Mouse (Mus musculus) cerebellum, adult 2 months (tissue): ENCODE measurements at regions not wholly inside any gene's neighbourhood (a gene's known extent, or its start where the extent isn't known, plus 50 kb on each side); places are given as distances from the start of the nearest gene placed in this dataset.

Source experiments
- DNase-seq, 2 experiments: peaks; one replicate each; pipeline ENCODE4 v3.0.0; 2021
- H3K27ac ChIP-seq: fragments of 200-500 bp; 2 replicates; pipeline ENCODE4 v1.5.1; 2012; ENCODE audit warnings: low read length, control low read depth, inconsistent platforms; ENCODE audit not compliant: insufficient read depth
- H3K27me3 ChIP-seq: fragments of 200-500 bp; 2 replicates; pipeline ENCODE4 v1.6.1; 2012; ENCODE audit warnings: inconsistent platforms, mild to moderate bottlenecking, low read length, moderate library complexity; ENCODE audit not compliant: control insufficient read depth, insufficient read depth
- H3K4me1 ChIP-seq: fragments of 200-500 bp; 2 replicates; pipeline ENCODE4 v1.6.1; 2011; ENCODE audit warnings: low read length; ENCODE audit not compliant: control insufficient read depth, insufficient read depth
- H3K4me3 ChIP-seq: fragments of 200-500 bp; replicated peaks from 2 replicates; pipeline ENCODE3; 2011; ENCODE audit warnings: mild to moderate bottlenecking, low read depth, low read length, control low read depth; ENCODE audit not compliant: insufficient read depth
- CTCF ChIP-seq: fragments of 200-500 bp; IDR thresholded peaks from 2 replicates; pipeline ENCODE4 v1.5.1; 2011; ENCODE audit warnings: low read depth, mild to moderate bottlenecking, control low read depth, low read length, moderate library complexity, borderline replicate concordance; ENCODE audit not compliant: insufficient read depth
- POLR2A ChIP-seq: fragments of 200-500 bp; IDR thresholded peaks from 2 replicates; pipeline ENCODE4 v1.6.1; 2011; ENCODE audit warnings: low read length, control low read depth, borderline replicate concordance; ENCODE audit not compliant: insufficient read depth
- WGBS: fragments of 180-500 bp; shearing (Covaris S2); methylation state at CpG from one replicate; pipeline ENCODE4 v1.1.7; 2018; 5-methylcytosine and 5-hydroxymethylcytosine counted together

DNA sequence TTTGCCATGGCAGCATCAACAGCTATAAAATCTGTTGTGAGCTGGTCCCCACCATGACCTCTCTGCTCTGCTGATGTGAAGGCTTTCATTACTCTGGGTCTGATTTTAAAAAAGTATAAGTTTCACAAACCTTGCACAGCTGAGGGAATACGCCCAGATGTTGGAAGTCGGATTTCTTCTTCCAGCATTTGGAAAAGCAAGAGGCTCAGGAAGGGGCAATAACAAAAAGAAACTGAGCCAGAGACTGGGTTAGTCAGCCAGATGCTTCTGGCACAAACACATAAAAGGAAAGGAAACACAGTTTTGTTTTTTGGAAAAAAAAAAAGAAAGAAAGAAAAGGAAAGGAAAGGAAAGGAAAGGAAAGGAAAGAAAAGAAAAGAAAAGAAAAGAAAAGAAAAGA is 270.0 kb upstream of the Klf6 start:
- TF ChIP-seq CTCF (no peak), POLR2A (no peak)
- DNase-seq: no peak
- no peak overlapping the region for H3K4me3 ChIP-seq
- WGBS: 71% methylated on average over 2 of the region's 2 CpGs
- H3K4me1 ChIP-seq: no peaks in the 10 kb centered on the region
- no peak overlapping the region for H3K27ac ChIP-seq
- H3K27me3 ChIP-seq: no peaks in the 10 kb centered on the region

DNA sequence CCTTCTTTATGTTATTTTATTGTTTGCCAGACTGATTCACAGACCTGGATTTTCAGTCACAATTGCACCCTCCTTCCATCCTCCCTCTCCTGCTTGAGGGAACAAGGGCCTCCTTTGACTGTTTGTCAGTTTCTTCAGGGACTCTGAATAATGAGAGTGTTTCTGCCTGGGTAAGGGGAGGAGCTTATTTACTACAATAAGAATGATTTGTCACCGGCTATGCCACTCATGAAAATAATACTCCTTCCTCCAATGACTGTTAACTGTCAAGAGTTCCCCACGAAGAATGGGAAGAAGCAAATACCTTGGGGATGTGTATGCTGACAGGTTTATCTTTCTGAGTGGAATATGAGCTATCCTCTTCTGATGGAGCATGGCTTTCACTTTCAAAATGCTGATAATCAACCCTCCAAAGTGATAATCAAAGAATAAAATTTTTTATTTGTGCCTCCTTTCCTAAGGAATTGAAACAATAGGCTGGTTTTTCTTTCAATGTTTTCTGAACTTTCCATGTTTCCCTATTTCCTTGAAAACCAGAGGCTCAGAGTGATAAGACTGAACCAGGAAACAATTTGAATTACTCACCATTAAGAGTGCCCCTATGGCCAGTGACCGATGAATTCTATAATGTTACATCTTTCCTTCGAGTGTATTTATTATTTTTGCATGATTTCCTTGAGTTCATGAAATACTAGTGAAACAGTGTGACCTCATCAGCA is 269.3 kb upstream of the Klf6 start:
- Histone ChIP-seq H3K27me3 (no peaks in the 10 kb centered on the region), H3K4me1 (no peaks in the 10 kb centered on the region), H3K4me3 (no peak overlapping the region), H3K27ac (no peak overlapping the region)
- no peak for TF ChIP-seq POLR2A
- no peak for TF ChIP-seq CTCF
- DNase-seq: no peak
- 59% methylated on average over 4 of the region's 4 CpGs for WGBS

DNA sequence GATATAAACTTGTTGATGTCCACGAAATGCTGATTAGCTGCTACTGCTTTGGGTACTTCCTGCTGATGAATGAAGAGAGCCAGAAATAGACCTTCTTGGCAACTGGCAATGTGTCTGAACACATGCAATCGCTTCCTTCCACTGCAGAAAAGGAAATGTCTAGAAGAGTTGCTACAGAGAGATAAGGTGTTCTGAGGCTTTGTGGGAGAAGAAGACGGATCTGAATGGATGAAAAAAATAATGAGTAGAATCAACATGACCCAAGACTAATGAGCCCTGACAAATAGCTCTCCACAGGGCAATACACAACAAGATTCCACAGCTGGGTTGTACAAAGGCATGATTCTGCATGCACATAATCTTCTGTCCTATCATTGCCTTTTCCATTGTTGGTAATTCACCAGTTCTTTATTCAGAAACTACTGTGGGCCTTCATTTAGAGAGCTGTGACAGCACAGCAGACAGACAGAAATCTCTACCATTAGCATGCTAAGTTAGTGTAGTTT is 268.7 kb upstream of the Klf6 start:
- H3K4me1 ChIP-seq: no peaks in the 10 kb centered on the region
- no peak overlapping the region for H3K4me3 ChIP-seq
- H3K27me3 ChIP-seq: no peaks in the 10 kb centered on the region
- TF ChIP-seq POLR2A: no peak
- TF ChIP-seq CTCF: no peak
- WGBS: 20% methylated on average over 3 of the region's 3 CpGs
- H3K27ac ChIP-seq: no peak overlapping the region
- no peak for DNase-seq

DNA sequence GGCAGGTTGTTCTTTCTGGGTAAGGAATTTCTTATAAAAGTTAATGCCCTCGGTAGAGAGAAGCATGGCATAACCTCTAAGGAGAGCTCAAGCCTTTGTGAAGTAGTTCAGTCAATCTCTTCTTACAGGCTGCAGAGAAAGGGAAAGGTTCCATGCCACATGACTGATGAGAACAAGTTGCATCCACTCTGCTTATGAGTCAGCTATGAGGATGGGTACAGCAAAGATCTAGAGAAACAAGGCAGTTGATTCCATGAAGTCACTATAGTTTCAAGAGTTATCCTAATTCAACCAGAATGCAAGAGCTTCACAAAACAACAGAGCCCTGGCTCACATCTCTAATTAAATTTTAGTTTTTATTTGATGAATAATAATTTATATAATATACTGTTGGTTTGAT is 259.6 kb upstream of the Klf6 start:
- Histone ChIP-seq H3K27me3 (no peaks in the 10 kb centered on the region), H3K27ac (no peak overlapping the region), H3K4me3 (no peak overlapping the region), H3K4me1 (no peaks in the 10 kb centered on the region)
- TF ChIP-seq POLR2A (no peak), CTCF (no peak)
- WGBS: 83% methylated on average over 1 of the region's 1 CpGs
- DNase-seq: no peak

DNA sequence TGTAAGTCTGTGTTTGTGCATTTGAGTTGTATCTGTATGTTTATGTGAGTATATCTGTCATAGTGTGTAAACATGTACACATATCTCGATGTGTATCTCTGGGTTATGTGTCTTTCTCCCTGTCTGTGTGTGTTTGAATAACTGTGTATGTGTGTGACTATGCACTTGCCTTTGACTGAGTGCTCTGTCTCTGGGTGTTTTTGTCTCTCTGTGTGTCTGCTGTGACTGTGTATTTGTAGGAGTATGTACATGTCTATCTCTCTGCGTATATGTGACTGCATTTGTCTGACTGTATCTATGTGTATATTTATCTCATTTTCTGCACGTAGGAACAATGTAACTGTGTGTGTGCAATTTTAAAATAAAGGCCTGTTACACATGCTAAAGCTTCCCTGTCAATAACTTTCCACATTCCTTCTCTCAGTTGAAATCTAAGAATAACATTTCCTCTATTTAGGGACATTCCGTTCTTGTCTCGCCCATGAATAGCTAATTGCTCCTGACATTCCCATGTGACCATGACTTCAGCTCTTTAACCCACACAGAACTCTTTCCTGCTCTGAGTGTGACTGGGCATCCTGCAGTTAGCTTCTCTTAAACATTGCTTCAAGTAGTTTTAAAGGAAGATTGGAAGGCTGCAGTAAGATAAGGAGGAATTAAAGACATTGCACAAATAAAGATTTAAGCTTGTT is 257.2 kb upstream of the Klf6 start:
- TF ChIP-seq POLR2A (no peak), CTCF (no peak)
- H3K4me1 ChIP-seq: no peaks in the 10 kb centered on the region
- WGBS: 62% methylated on average over 5 of the region's 5 CpGs
- no peak overlapping the region for H3K4me3 ChIP-seq
- H3K27me3 ChIP-seq: no peaks in the 10 kb centered on the region
- DNase-seq: no peak
- H3K27ac ChIP-seq: no peak overlapping the region

DNA sequence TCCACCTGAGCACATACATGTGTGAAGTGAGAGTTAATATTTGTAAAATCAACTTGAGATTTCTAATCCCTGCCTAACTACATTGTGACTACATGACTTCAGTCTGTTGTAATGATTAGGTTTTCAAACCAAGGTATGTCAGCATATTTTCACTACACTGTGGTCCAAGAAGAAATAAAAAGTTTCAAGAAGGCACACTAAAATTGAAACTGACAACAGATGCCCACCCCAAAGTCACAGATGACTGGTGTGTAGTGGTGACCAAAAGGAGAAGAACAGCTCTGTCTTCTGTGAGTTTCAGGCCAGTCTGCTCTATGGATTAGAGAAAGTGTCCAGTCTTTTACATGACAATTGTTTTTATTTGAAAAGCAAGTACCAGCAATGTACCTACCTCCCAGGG is 255.9 kb upstream of the Klf6 start:
- TF ChIP-seq CTCF (no peak), POLR2A (no peak)
- H3K27ac ChIP-seq: no peak overlapping the region
- H3K27me3 ChIP-seq: no peaks in the 10 kb centered on the region
- H3K4me3 ChIP-seq: no peak overlapping the region
- no peak for DNase-seq
- H3K4me1 ChIP-seq: no peaks in the 10 kb centered on the region

DNA sequence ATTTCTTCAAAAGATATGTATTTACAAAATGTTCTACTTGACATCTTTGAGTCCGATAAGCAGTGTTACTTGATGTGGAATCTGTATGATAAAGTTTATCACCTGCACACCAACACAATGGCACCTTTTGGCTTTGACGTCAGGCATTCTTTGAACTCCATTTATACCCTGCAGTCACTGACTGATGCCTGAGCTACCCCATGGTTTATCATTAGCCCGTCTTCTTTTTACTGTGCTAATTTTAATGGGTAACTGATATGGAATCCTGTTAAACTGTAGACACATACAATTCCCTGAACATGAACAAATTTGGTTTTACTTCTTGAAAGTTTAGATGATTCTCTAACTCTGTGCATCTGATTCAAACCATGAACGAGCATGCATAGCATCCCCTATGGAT is 253.8 kb upstream of the Klf6 start:
- Histone ChIP-seq H3K27ac (no peak overlapping the region), H3K27me3 (no peaks in the 10 kb centered on the region), H3K4me1 (no peaks in the 10 kb centered on the region), H3K4me3 (no peak overlapping the region)
- no peak for DNase-seq
- 85% methylated on average over 4 of the region's 4 CpGs for WGBS
- no peak for TF ChIP-seq CTCF
- TF ChIP-seq POLR2A: no peak

DNA sequence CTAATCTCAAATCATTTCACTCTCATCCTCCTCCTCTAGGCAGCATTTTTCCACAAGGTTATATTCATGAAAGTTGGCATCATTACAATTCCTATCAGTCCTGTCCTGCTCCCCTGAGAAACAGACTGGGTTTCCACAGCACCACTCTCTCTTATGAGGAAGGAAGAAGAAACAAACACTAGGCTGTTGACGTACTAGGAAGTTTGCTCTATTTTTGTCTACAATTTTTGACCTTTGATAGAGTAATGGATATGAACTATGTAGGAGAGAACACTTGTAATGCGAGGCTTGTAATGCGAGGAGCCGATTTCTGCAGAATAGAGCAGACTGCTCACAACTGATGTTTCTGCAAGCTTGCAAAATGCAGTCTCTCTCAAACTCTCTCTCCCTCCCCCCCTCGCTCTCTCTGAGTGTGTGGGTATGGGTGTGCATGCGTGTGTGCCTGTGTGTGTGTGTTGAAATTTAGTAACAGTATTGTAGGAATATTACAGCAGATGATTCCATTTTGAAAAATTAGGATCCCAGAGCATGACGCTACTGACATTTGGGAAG is 247.0 kb upstream of the Klf6 start:
- no peak for DNase-seq
- no peak for TF ChIP-seq CTCF
- no peak for TF ChIP-seq POLR2A
- 81% methylated on average over 7 of the region's 7 CpGs for WGBS

More for the DNA sequence above, 247.0 kb upstream of the Klf6 start:
- Histone ChIP-seq H3K4me3 (no peak overlapping the region), H3K27me3 (no peaks in the 10 kb centered on the region), H3K4me1 (no peaks in the 10 kb centered on the region), H3K27ac (no peak overlapping the region)
